Mouse (Mus musculus) frontal cortex, adult (tissue): Measurements from ENCODE around the gene Dmrtc2.
"Not testable (repeated sequence)": the region's sequence is repeated elsewhere in the genome, so short reads cannot be mapped to it uniquely, and the experiment has no call there.

Source experiments
- ATAC-seq: cut with Nextera tagmentation; 2 replicates; pipeline ENCODE4 v1.9.2; 2017; ENCODE audit warnings: mild to moderate bottlenecking, moderate library complexity, mixed read lengths; ENCODE audit not compliant: low TSS enrichment

Gene Dmrtc2

GRCm38 (mm10) chr7:24869080-24869479 is 777 bp upstream of the Dmrtc2 start:
- no peak for ATAC-seq

GRCm38 (mm10) chr7:24877588-24877987 is 7.7 kb downstream of the Dmrtc2 start:
- no peak for ATAC-seq

GRCm38 (mm10) chr7:24879620-24880019 is 9.8 kb downstream of the Dmrtc2 start:
- ATAC-seq = no peak

GRCm38 (mm10) chr7:24882416-24883199 is 12.8 kb downstream of the Dmrtc2 start:
- no peak for ATAC-seq

GRCm38 (mm10) chr7:24883896-24884692 is 14.2 kb downstream of the Dmrtc2 start, which contains the start of gene Rps19:
TSS of gene Rps19 (plus strand) at chr7:24884371.
- ATAC-seq = peak; percentile 92

- peak; percentile 0; the same call in 1 of the 2 replicates for ATAC-seq
These were observed 14.9 kb downstream of the Dmrtc2 start for GRCm38 (mm10) chr7:24884693-24885291.

GRCm38 (mm10) chr7:24885468-24886307 is 15.8 kb downstream of the Dmrtc2 start:
- ATAC-seq = no peak

- ATAC-seq = no peak
These were observed 16.4 kb downstream of the Dmrtc2 start for GRCm38 (mm10) chr7:24886308-24886633.

GRCm38 (mm10) chr7:24887096-24887495 is 17.2 kb downstream of the Dmrtc2 start:
- no peak for ATAC-seq

- no peak for ATAC-seq
These were observed 19.8 kb downstream of the Dmrtc2 start for GRCm38 (mm10) chr7:24889431-24890220.

GRCm38 (mm10) chr7:24890281-24891216 is 20.7 kb downstream of the Dmrtc2 start:
- ATAC-seq = peak; percentile 86

GRCm38 (mm10) chr7:24891241-24892124 is 21.6 kb downstream of the Dmrtc2 start:
- ATAC-seq = no peak

- no peak for ATAC-seq
These were observed 22.3 kb downstream of the Dmrtc2 start for GRCm38 (mm10) chr7:24892125-24892583.

- ATAC-seq = not testable (repeated sequence)
These were observed 25.9 kb downstream of the Dmrtc2 start for GRCm38 (mm10) chr7:24895749-24896148.

- ATAC-seq = no peak
These were observed 26.4 kb downstream of the Dmrtc2 start for GRCm38 (mm10) chr7:24896269-24896668.

GRCm38 (mm10) chr7:24897224-24897623 is 27.4 kb downstream of the Dmrtc2 start, which contains the start of gene Cd79a:
TSS of gene Cd79a (plus strand) at chr7:24897381.
- ATAC-seq = no peak

- ATAC-seq = no peak
These were observed 28.1 kb downstream of the Dmrtc2 start for GRCm38 (mm10) chr7:24897959-24898358.

- no peak for ATAC-seq
These were observed 31.3 kb downstream of the Dmrtc2 start for GRCm38 (mm10) chr7:24901114-24901513.
